Mouse (Mus musculus) adrenal gland (tissue): ENCODE measurements around the gene Kpna3.
"Not testable (repeated sequence)": the region's sequence is repeated elsewhere in the genome, so short reads cannot be mapped to it uniquely, and the experiment has no call there.

ENCODE experiments used
- intact Hi-C: fragments of 180-260 bp; cut with DNase I; formaldehyde crosslinking; loops from one replicate; pipeline ENCODE4 v1.15.1; 2025

Kpna3 gene

DNA sequence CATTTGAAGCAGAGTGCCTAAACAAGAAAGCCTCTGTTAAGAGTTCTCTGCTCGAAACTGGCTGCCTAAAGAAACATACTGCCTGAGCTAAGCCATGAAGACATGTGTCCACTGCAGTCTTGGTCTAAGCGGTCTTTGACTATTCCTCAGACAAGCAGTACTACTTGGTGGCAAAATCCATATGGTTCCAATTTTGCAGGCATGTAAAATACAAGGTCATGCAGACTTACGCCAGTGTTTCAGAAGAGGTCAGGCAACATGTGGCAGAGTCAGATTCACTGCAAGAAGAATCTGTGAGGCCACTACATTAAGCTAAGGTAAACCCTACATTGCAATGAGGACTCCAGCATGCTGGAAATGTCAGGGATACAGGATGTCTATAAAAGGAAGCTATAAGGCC is 34.7 kb downstream of the Kpna3 start:
- intact Hi-C loops = no loop called here

DNA sequence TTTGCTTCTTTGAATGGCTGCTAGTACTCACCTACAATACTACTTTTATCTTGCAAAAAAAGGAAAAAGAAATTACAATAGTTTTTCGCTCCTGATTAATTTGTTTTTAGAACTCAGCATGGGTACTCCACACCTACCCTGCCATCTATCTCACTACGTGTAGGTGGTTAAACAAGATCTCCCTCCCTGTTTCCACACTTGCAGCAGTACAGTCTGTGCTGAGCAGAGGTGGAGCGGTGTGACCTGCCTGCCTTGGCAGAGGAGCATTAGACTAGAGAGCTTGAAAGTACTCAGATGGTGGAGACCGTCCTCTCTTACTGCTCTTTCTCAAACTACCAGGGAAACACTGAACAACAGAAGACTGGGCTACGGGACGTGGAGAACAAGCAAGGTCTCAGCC is 44.9 kb downstream of the Kpna3 start:
- intact Hi-C loops = no loop called here

DNA sequence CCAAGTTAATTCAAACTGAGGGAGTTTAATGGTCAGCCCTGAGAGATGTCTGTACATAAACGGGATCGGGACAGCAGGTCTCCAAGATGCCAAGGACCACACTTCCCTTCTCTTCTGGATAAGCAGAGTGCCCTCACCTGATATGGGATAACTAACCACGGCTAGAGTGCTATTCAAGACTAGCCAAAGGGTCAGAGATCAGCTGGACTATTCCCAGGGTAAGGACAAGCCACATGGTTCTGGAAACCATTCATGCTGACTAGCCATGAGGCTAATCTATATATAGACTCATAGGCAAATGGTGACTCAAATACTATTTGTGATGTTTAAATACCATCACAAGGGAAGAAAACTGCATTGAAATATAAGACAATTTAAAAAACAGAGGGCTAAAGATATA is 49.1 kb downstream of the Kpna3 start:
- intact Hi-C loops = no loop called here

DNA sequence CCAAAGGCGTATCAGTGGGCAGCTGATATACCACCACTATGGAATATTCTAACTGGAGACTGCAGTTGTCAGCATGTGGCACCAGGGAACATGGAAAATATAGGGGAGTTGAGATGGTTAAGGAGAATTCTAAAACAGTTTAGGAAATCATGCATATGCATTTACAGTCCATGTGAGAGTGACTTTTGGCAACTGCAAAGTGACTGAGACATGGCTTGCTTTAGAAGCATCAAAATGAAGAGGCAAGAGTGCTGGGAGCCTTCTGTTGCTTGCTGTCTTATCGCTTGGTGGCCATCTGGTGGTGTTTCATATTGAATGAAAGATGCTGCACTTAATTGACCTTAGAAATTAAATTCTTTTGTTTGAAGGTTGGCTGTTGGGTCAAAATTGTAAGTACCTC is 72.4 kb downstream of the Kpna3 start:
- intact Hi-C loops = loop anchor here (5.0 kb wide), 1 partner anchor 70 kb away; the partner anchor contains the start of gene Kpna3

DNA sequence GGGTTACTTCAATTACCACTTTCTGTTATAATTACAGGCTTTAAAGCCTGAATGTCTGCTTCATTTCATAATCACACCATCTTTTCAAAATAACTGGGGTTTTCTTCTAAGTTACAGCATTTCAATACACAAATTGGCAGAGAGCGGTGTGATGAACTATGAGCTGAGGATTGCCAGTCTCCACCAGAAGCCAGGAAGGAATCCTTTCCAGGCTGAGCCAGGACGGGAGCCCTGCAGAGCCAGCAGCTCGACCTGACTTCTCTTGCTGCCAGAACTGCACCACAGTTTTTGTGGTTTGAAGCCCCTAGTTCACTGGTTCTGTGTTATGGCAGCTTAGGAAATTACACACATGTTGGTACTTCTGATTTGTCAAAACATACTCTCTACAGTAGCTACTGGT is 75.0 kb downstream of the Kpna3 start:
- intact Hi-C loops = loop anchor here (5.0 kb wide), 1 partner anchor 73 kb away; the partner anchor contains the start of gene Kpna3

DNA sequence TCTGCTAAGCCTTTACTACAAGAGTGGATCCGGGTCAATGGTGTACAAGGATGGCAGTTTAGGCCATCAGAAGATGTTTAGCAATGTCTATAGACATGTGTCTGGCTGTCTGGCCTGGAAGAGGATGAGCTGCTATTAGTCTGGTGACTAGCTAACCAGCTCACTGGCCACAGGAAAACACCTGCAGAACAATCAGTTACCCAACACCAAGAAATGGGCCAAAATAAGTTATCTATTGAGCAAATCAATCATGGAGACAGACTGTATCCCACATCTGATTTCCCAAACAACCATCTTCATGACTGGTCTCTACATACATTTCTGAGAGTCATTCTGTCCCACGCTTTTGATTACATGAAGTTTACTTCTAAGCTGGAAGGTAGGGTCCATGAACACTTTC is 75.9 kb downstream of the Kpna3 start:
- intact Hi-C loops = no loop called here

DNA sequence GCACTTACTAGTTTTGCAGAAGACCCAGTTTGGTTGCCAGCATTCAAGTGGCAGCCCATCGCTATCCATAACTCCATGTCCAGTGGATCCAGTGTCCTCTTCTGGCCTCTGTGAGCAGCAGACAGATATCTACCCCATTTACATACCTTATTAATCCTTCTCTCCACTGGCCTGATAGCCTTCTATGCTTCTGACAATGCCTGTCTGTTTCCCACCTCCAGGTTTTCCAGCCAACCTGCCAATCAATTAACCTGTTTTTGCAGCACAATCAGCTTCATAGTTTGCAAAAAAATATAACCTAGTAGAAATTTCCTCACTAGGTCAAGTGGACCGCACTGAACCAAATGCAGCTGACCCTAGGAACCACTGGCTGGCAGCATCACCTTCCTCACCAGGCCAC is 77.4 kb downstream of the Kpna3 start:
- intact Hi-C loops = no loop called here

DNA sequence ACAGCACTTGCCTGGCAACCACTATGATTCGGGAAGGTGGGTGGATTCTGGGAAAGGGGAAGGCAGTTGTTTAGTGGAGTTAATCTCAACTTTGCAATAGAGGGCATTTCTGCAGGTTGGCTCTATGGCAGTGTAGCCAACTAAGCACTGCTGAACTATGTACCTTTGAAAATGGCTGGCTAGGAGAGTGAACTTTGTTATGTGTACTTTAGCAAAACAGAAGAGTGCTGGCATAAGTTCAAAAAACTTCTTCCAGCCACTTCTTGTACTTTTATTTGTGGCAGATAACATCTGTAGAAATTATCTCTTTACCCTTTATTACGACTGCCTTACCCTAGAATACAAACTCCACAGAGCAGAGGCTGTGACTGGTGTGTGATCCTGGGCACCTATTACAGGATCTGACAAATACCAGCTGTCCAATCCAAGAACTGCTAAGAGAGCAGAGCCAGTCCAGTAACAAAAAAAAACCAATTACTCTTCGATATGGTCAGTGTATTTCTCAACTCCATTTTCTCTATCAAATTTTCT is 78.6 kb downstream of the Kpna3 start:
- intact Hi-C loops = no loop called here

DNA sequence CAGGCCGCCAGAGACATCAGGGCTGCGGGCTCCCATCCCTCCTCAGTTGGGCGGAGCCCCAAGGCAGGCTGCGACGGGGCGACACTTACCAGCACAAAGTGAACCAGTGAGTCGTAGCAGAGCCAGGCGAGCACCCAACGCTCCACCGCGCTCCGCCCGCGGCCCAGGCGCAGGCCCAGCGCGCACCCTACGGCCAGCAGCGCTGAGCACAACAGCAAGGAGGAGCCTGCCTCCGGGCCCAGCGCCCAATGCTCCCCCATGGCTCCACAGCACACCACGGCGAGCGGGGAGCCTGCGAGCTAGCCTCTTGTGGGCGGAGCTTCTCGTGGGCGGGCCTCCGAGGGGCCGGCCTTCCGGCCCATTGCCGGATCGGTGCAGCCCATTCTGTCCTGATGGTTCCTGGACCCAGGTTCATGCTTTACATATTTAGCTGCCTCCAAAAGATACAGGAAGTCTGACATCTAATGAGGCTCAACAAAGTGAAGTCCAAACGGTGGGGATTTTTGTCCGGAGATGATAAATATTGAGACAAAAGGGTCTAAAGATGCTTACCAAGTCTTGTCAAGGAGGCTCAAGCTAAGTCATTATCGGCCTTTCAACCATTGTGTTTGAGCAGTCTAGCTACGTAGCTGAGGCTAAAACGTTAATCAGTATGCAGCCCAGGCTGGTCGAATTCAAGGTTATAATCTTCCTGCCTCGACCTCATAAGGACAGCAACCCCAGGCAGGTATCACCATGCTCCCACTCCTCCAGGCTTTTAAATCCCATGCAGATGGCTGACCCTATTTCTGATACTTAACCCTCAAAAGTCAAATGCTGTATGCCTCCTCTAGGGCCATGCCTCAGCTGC is 79.3 kb downstream of the Kpna3 start, which contains the start of gene Ebpl:
Gene Ebpl, minus strand, starts transcription at position 309 of the 850 bp plus-strand sequence.
- intact Hi-C loops = no loop called here

DNA sequence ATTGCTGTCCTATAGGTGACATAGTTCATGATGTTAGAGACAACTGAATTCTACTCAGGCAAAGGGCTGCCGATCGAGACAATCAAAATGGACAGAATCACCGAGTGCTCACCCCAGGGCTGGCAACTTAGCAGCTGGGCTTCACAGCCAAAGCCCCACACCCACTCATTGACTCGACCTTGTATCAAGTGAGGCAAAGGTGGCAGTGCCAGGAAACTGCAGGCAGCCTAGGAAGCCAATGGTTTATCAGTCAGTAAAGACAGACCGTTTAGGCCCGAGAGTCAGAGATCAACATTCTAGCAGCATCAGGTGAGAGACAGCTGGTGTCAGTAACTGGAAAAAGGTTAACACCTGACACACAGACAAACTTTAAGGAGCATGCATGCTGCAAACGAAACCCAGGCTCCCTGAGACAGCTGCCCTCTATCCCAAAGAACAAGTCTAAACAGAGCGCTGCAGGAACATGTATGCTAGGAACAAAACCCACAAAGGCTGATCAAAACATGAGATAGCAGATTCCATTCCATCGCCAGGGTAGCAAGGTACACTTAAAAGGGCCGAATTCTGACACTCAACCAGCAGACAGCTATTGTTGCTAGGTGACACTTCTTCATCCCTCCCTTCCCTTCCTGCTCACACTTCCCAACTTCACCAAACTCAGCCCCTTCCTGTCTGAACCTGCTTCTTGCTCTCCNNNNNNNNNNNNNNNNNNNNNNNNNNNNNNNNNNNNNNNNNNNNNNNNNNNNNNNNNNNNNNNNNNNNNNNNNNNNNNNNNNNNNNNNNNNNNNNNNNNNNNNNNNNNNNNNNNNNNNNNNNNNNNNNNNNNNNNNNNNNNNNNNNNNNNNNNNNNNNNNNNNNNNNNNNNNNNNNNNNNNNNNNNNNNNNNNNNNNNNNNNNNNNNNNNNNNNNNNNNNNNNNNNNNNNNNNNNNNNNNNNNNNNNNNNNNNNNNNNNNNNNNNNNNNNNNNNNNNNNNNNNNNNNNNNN is 85.1 kb downstream of the Kpna3 start:
- intact Hi-C loops = no loop called here

DNA sequence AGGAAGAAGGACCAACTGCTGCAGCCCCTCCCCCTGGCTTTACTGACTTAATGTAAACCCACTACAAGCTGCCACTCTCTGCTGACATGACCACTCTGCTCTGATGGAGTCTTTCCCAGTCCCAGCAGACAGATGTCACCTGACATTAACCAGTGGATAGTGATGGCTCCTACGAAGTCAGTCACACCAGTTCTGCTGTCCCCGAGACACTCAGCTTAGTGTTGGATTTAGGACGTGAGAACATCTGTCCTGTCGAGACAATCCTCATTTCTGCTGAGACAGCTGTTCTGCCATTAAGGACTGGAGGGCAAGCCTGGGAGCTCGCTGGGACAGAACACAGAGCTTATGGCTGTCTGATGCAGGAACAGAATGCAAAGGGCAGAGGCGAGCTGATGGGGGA is 88.9 kb downstream of the Kpna3 start:
- intact Hi-C loops = no loop called here

DNA sequence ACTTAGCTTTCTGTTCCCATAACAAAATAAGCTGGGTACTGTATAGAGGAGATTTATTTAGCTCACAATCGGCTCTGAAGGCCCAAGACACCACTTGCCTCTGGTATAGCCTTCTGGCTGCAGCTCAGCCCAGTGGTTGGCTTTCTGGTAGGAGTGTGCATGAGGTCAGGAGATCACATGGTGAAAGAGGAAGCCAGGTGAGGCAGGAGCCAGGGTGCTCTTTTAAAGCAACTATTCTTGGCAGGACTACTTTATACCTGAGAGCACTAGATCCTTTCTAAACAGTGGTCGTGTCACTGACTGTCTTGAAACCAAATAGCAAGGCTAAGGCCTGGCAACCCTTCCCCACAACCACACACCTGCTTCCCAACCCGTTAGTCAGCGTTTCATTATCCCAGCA is 89.8 kb downstream of the Kpna3 start:
- intact Hi-C loops = no loop called here

DNA sequence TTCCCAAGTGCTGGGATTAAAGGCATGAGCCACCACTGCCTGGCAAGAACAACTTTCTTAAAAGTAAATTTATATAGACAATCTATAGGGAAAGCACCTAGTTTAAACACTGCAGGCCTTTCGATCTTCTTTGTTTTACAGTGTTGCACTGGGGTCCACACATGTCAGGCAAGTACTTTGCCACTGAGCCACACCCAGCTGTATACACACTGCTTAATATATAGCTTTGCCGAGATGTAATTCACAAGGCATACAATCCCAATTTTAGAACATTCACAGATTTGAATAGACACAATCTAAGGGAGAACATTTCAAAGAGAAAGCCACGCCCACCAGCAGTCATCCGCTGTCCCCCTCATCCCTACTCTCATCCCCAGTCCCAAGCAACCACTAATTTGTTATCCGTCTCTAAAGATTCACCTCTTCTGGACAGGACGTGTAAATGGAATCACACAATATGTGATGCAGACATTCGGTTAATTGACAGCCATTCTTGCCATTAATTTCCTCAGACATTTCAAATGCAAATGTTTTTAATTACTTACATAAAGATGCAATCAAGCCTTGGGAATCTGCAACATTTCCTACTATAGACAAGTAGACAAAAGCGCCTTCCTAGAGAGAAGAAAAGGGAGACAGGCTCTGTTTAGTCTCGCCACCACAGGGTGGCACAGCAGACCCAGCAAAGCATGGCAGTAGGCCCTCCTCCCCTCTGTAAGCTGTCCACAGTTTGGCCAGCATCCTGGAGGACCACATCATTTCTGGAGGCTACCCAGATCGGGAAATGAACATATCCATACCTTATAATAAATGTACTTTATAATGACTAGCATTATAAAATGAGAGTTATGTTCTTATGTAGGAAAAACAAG is 92.6 kb downstream of the Kpna3 start:
- intact Hi-C loops = no loop called here

DNA sequence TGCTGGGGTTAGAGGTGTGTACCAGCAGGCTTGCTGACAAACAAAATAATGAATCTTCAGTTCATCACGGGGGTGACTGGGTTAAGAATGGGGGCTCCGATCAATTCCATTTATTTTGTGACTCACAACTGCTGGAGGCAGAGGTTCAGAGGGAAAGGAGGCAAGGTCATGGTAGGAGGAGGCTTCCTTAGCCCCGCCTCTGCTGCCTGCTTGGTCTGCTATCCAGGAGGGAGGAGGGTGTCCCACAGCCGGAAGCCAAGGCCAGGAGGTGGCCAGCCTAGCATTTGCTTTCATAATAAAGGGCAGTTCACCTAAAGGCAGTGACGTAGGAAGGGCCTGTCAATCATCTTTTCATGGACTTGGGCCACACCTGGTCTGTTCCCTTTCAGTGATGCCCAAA is 95.1 kb downstream of the Kpna3 start:
- intact Hi-C loops = no loop called here

DNA sequence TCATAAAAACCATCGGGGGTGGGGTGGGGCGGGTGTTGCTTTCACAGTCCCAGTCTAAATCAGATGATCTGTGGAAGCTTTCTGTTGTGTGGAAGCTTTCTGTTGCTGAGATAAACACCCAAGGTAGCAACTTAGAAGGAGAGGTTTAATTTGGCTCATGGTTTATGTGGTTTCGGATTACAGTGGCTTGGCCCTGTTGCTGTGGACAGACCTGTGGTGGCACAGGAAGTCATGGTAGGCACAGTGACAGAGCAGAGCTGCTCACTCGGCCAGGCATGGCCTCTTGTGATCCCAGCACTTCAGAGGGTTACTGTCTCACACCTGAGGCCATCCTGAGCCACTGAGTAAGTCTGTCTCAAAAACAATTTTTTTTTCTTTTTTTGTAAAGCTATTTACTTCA is 100.3 kb downstream of the Kpna3 start:
- intact Hi-C loops = no loop called here

DNA sequence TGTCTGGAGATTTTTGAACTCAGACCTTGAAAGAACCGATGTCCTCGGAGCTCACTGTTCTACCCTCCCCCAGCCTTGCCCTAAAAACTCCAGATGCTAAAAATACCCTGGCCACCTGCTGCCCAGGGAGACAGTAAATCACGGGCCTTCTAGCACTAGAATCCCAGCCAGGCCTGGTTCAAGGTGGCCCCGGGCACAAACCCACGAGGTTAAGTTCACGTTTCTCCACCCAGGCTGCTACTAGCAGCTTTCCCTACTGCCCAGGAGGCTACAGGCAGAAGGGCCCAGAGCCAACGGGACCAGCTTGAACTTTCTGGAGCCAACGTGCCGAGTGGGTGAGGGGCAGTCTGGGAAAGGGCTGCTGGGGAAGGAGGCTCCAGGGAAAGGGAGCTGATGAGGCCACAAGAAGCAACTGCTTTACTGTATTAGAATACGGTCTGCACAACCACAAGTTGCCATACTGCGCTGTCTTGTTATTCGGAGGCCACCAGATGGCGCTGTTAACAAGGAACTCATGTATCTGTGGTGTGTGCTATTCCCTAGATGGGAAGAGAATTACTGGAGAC is 108.6 kb downstream of the Kpna3 start:
- intact Hi-C loops = loop anchor here (5.0 kb wide), 2 partner anchors 106 to 166 kb away; partner anchors contain the start of gene Kpna3

DNA sequence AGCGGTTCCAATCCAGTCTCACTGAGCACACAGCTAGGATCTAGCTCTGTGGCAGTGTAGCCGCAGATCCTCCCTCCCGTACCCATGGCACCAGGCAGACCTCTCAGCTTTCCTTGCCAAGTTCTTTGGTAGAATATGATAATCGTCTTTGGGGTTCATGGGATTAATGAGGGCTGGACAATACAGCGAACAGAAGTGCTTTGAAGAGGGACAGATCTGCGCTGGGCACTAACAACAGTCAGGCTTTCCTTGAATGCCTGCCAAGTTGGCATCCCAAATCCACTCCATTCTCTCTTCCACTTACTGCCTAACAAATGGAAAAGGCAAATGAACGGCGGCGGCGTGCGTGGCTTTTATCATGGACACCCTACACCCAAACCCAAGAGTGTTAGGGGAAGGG is 109.1 kb downstream of the Kpna3 start:
- intact Hi-C loops = loop anchor here (5.0 kb wide), 2 partner anchors 107 to 167 kb away; partner anchors contain the start of gene Kpna3

DNA sequence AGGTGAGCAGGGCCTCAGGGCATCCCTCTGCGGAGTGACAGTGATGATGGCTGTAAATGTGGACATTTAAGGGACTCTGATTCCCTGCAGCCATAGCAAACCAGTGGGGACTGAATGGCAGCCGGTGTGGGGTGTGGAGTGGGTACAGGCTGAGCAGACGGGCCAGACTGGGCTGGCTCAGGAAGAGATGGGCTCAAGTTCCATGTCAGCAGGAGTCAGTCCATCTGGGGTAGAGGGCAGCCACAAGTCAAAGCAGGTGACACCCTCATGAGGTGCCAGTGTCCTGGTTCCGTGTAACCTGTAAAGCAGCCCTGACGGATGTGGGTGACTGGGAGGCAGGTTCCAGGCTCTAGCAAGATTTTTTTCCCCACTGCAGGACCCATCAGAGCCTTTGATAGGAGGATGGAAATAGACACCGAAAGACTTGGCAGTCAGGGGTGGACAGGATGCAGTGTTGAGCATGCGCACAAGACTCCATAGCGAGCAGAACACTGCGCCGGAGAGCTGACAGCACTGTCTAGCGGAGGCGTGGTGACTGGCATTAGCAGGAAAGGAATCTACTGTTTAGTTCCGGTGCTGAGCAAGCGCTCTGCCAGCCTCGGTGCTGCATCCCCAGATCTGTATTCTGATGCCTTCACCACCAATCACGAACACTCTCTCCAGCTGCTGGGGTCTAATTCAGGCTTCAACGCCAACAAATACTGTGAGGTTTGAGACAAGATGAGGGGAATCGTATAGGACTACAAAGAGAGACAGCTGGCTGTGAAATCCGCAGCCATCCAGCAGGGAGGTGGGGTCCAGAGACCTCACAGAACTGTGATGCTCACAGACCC is 111.8 kb downstream of the Kpna3 start:
- intact Hi-C loops = no loop called here

DNA sequence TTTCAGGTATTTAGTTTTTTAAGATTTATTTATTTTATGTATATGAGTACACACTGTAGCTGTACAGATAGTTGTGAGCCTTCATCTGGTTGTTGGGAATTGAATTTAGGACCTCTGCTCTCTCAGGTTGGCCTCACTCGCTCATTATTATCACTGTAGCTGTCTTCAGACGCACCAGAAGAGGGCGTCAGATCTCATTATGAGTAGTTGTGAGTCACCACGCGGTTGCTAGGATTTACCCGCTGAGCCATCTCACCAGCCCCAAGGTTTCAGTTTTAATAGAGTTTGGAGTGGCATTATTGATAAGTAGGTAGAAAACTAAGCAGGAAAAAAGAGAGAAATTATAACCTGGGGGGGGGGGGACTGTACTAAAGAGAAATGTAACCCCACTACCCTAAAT is 112.7 kb downstream of the Kpna3 start:
- intact Hi-C loops = not testable (repeated sequence)
